Comparison of ENCODE assay signal across 7 mouse cellular contexts in the genomic region with DNA sequence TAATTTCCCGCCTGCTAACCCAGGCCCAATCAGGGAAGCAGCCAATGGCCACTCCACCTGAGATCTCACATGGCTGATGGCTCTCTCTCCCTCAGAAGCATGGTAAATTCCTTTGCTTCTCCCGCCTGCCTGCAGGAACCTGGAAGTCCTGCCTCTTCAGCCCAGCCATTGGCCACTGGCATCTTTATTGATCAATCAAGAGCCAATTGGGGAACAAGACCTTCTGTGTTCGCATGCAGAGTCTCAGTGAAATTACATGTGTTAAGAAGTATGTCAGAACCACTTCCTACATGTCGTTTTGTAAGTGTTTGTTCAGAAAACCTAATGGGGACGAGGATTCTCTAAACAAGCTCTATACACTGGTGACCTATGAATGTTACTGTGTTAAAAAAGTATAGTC. TPM values are rescaled to one million over a fixed set of nuclear protein-coding genes. Genes with fewer than 3 reads are reported as not detected.
DNase-seq lines count a peak whose midpoint lies in the region; ATAC-seq lines count a peak whose summit lies in the region.

No protein-coding gene starts in this region.

- no peak for ATAC-seq in midbrain, embryonic 13.5 days
- no peak for ATAC-seq in midbrain, embryonic 11.5 days (ENCODE audit: low FRiP score)
- 0 out of 2 replicates have a peak, but pooled peaks have one; percentile 40 for ATAC-seq in limb, embryonic 15.5 days (ENCODE audit: insufficient number of reproducible peaks, low FRiP score, low TSS enrichment, low read depth)
- peak; percentile 77; the same call in 1 of the 2 replicates for ATAC-seq in stomach, embryonic 14.5 days (ENCODE audit: insufficient number of reproducible peaks, insufficient read depth, low FRiP score, low read depth)
- no peak for ATAC-seq in erythroid progenitor cell, adult 5-6 weeks (replicated peaks; ENCODE audit: low FRiP score, poor library complexity, severe bottlenecking)

- H3K27me3 ChIP-seq in midbrain, embryonic 13.5 days, result no peaks in the 10 kb centered on the region
- H3K27me3 ChIP-seq in midbrain, embryonic 11.5 days (ENCODE audit: control insufficient read depth, insufficient read depth, low read length), result no peaks in the 10 kb centered on the region
- no peaks in the 10 kb centered on the region for H3K27me3 ChIP-seq in embryonic facial prominence, embryonic 10.5 days (replicated peaks; ENCODE audit: low read depth, poor library complexity, severe bottlenecking)
- no peaks in the 10 kb centered on the region for H3K27me3 ChIP-seq in limb, embryonic 15.5 days
- H3K27me3 ChIP-seq in stomach, embryonic 14.5 days (ENCODE audit: control insufficient read depth, insufficient read depth, low read length), result no peaks in the 10 kb centered on the region

- 0 out of 2 replicates have a peak overlapping the region, but pooled peaks have one; percentile 15 for H3K4me2 ChIP-seq in midbrain, embryonic 13.5 days (replicated peaks)
- no peak overlapping the region for H3K4me2 ChIP-seq in midbrain, embryonic 11.5 days
- 0 out of 2 replicates have a peak overlapping the region, but pooled peaks have one; percentile 3 for H3K4me2 ChIP-seq in limb, embryonic 15.5 days
- H3K4me2 ChIP-seq in stomach, embryonic 14.5 days (replicated peaks; ENCODE audit: low read depth, low read length), result 0 out of 2 replicates have a peak overlapping the region, but pooled peaks have one; percentile 10

- no peak for DNase-seq in midbrain, embryonic 11.5 days (ENCODE audit: low spot score, missing footprints)
- peak; percentile 77 for DNase-seq in embryonic facial prominence, embryonic 10.5 days (ENCODE audit: low spot score)
- DNase-seq in spleen, adult 18-20 months, result no peak

- H3K27ac ChIP-seq in midbrain, embryonic 13.5 days, result no peak overlapping the region
- H3K27ac ChIP-seq in midbrain, embryonic 11.5 days (ENCODE audit: low read depth, low read length), result no peak overlapping the region
- peak overlapping the region; percentile 82 for H3K27ac ChIP-seq in embryonic facial prominence, embryonic 10.5 days (replicated peaks)
- H3K27ac ChIP-seq in limb, embryonic 15.5 days, result no peak overlapping the region
- H3K27ac ChIP-seq in stomach, embryonic 14.5 days (ENCODE audit: low read length), result no peak overlapping the region

- no peak overlapping the region for H3K9ac ChIP-seq in midbrain, embryonic 13.5 days (replicated peaks)
- no peak overlapping the region for H3K9ac ChIP-seq in midbrain, embryonic 11.5 days (ENCODE audit: low read length)
- no peak overlapping the region for H3K9ac ChIP-seq in limb, embryonic 15.5 days
- H3K9ac ChIP-seq in stomach, embryonic 14.5 days (replicated peaks; ENCODE audit: low read depth, low read length), result no peak overlapping the region

- H3K4me3 ChIP-seq in midbrain, embryonic 13.5 days (replicated peaks), result no peak overlapping the region
- no peak overlapping the region for H3K4me3 ChIP-seq in midbrain, embryonic 11.5 days (ENCODE audit: low read depth, low read length)
- peak overlapping the region; percentile 28 for H3K4me3 ChIP-seq in embryonic facial prominence, embryonic 10.5 days
- H3K4me3 ChIP-seq in limb, embryonic 15.5 days, result no peak overlapping the region
- H3K4me3 ChIP-seq in stomach, embryonic 14.5 days (ENCODE audit: low read depth, low read length), result no peak overlapping the region

- 66% methylated on average over 5 of the region's 5 CpGs for WGBS in midbrain, embryonic 13.5 days
- WGBS in midbrain, embryonic 11.5 days, result 64% methylated on average over 5 of the region's 5 CpGs
- WGBS in embryonic facial prominence, embryonic 10.5 days, result 42% methylated on average over 5 of the region's 5 CpGs
- WGBS in limb, embryonic 15.5 days, result 24% methylated on average over 5 of the region's 5 CpGs
- 19% methylated on average over 5 of the region's 5 CpGs for WGBS in stomach, embryonic 14.5 days

- H3K4me1 ChIP-seq in midbrain, embryonic 13.5 days (replicated peaks), result peaks cover 6% of the 10 kb centered on the region
- peaks cover 5% of the 10 kb centered on the region for H3K4me1 ChIP-seq in midbrain, embryonic 11.5 days (ENCODE audit: control insufficient read depth, insufficient read depth, low read length)
- peaks cover 30% of the 10 kb centered on the region for H3K4me1 ChIP-seq in embryonic facial prominence, embryonic 10.5 days
- peaks cover 11% of the 10 kb centered on the region; the same call in 1 of the 2 replicates for H3K4me1 ChIP-seq in limb, embryonic 15.5 days
- H3K4me1 ChIP-seq in stomach, embryonic 14.5 days (ENCODE audit: control insufficient read depth, insufficient read depth, low read length), result peaks cover 9% of the 10 kb centered on the region; the same call in 1 of the 2 replicates

- no peaks in the 10 kb centered on the region for H3K36me3 ChIP-seq in midbrain, embryonic 13.5 days
- H3K36me3 ChIP-seq in midbrain, embryonic 11.5 days (ENCODE audit: control insufficient read depth, insufficient read depth, low read length), result no peaks in the 10 kb centered on the region
- no peaks in the 10 kb centered on the region for H3K36me3 ChIP-seq in embryonic facial prominence, embryonic 10.5 days (replicated peaks)
- H3K36me3 ChIP-seq in limb, embryonic 15.5 days, result no peaks in the 10 kb centered on the region
- no peaks in the 10 kb centered on the region for H3K36me3 ChIP-seq in stomach, embryonic 14.5 days (ENCODE audit: control insufficient read depth, insufficient read depth, low read length)

- H3K9me3 ChIP-seq in midbrain, embryonic 13.5 days, result no peaks in the 10 kb centered on the region
- H3K9me3 ChIP-seq in midbrain, embryonic 11.5 days (ENCODE audit: control insufficient read depth, low read length), result no peaks in the 10 kb centered on the region
- H3K9me3 ChIP-seq in embryonic facial prominence, embryonic 10.5 days, result no peaks in the 10 kb centered on the region
- no peaks in the 10 kb centered on the region for H3K9me3 ChIP-seq in limb, embryonic 15.5 days
- H3K9me3 ChIP-seq in stomach, embryonic 14.5 days (ENCODE audit: control insufficient read depth, low read depth, low read length), result no peaks in the 10 kb centered on the region

RNA-seq across cellular contexts. Expression of a gene that starts 30.1 kb away (rescaled TPM):
- polyA plus RNA-seq in midbrain, embryonic 13.5 days (2015; fragmentation: Nextera tagmentation; extraction: Ambion mirVana), result 3.9 and 4.0 TPM in 2 replicates
- polyA plus RNA-seq in midbrain, embryonic 11.5 days (2014; fragmentation: Nextera tagmentation; extraction: Ambion mirVana), result 20.9 and 25.3 TPM in 2 replicates
- polyA plus RNA-seq in embryonic facial prominence, embryonic 10.5 days (2016; fragmentation: Nextera tagmentation; extraction: Ambion mirVana), result 53.5 and 57.2 TPM in 2 replicates
- polyA plus RNA-seq in limb, embryonic 15.5 days (2015; fragmentation: Nextera tagmentation; extraction: Ambion mirVana), result 116 and 120 TPM in 2 replicates
- polyA plus RNA-seq in stomach, embryonic 14.5 days (2014; fragmentation: Nextera tagmentation; extraction: Ambion mirVana), result 59.1 and 72.9 TPM in 2 replicates
- not detected in 2 replicates for total RNA-seq in erythroid progenitor cell, adult 5-6 weeks (2015; ENCODE audit: low replicate concordance)
- total RNA-seq in erythroid progenitor cell, adult 5-6 weeks (2017; ENCODE audit: low replicate concordance), result not detected in 2 replicates

Comparison
In these comparisons a context has a peak if more than half of its experiments do, and no peak if none do; other contexts are left out.
1. ATAC-seq: peak in limb, embryonic 15.5 days (single experiment) and stomach, embryonic 14.5 days (single experiment); none in midbrain, embryonic 13.5 days (single experiment), midbrain, embryonic 11.5 days (single experiment) and erythroid progenitor cell, adult 5-6 weeks (single experiment).